Mouse (Mus musculus) forelimb bud, embryonic 11.5 days (tissue): ENCODE data around the gene Fry.
A peak's percentile ranks its signal among the peaks of the same experiment; 100 is the strongest.

ENCODE experiments used
- DNase-seq: peaks from one replicate; pipeline ENCODE4 v3.0.0-alpha.2; 2012; ENCODE audit warnings: low read depth, low spot score

The Fry gene

DNA sequence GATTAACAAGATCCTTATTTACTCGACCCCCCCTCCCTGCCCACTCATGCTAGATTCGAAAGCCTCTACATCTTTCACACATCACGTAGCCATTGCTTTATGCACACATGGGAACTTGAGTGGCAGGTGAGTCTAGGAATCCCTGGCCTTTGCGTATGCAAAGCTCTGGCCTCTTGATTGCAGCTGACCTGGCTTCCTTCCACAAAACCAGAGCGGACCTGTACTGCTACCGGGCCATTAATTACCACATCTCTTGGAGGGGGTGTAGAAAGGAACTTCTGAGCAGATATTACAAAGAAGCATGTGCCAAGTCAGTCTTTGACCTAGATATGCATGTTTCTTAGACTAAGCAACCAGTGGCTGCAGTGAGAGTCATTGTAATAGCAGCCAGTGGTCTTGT lies 55.4 kb downstream of the Fry start:
- DNase-seq: no peak

DNA sequence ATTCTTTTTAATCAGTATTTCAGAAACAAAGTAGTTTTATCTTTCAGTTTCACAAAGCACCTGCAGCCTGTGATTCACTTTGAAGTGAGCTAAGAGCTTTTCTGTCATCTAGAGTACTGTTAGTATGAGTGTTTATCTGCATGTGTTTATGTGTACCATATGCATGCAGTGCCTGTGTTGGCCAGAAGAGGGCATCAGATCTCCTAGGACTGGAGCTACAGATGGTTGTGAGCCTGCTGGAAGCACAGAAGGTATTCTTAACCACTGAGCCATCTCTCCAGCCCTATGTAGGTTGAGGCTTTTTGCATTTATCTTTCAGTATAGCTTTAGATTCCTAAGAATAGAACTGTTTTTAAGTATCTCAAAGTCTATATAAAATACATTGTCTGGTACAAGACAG lies 56.5 kb downstream of the Fry start:
- no peak for DNase-seq

DNA sequence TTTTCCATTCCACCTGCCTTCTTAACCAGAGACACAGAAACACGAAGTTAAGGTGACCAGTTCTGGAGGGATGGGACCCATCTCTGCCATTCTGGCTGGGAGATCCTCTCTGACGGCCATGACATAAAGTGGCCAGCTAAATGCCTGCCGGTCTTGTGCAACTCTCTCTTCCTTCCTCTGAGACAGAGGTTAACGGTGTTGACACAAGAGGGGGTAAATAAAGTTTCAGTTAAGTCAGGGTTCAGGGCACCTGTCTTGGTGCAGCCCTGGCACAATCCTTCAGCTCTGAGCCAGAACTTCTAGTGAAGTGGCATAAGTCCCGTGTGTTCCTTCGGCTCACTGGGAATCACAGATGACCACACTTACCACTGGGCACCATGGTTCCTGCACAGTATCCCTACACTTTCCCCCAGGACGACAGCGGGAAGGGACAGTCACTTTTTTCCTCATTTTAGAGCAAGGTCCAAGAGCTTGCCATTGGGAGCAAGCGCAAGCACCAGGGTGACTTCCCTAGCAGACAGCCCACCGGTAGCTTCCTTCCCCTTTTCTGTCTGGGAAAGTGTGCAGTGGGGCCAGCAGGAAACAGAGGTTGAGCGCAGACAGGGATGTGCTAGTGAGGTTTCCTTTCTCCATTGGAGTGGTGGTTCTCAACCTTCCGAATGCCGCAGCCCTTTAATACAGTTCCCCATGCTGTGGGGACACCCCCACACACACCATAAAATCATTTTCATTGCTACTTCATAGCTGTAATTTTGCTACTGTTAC lies 58.0 kb downstream of the Fry start:
- DNase-seq: no peak

DNA sequence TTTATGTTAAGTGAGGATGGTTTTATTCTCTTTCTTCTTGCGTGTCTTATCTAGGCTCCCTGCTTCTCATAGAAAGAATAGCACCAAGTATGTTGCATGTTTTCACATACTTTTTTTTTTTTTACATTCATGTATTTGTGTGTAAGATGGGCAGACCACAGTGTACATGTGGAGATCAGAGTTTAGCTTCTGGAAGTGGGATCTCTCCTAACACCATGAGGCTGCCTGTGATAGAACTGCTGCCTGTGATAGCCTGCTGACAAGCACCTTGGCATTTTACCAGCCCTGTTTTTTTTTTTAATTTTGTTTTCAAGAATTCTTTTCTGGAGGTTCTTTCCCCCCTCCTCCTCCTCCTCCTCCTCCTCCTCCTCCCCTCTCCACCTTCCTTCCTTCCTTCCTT lies 59.3 kb downstream of the Fry start:
- no peak for DNase-seq

DNA sequence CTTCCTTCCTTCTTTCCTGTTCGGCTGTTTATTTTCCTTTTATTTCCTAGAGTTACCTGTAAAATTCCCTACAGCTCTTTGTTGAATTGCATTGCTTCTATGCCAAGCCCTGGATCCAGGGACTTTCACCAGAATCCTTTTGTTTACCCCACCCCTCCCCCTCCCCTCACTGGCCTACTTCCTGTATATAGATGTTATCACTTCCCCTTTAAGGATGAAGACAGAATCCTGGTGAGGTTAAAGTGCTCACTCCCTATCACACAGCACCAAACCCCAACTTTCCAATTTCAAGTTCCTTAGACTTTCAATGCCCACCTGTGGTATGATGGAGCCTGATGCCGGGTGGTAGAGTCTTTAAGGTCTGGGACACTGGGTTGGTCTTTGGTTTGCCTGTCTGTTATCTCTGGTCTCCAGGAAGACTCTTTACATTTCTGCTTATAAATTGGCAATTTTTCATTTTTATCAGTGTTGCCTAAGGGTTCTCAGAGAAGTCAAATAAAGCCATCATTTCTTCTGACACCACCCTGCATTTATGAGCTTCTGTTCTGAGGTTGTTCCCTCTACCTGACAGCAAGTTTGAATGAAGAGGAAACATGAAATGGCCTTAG lies 59.9 kb downstream of the Fry start:
- no peak for DNase-seq

DNA sequence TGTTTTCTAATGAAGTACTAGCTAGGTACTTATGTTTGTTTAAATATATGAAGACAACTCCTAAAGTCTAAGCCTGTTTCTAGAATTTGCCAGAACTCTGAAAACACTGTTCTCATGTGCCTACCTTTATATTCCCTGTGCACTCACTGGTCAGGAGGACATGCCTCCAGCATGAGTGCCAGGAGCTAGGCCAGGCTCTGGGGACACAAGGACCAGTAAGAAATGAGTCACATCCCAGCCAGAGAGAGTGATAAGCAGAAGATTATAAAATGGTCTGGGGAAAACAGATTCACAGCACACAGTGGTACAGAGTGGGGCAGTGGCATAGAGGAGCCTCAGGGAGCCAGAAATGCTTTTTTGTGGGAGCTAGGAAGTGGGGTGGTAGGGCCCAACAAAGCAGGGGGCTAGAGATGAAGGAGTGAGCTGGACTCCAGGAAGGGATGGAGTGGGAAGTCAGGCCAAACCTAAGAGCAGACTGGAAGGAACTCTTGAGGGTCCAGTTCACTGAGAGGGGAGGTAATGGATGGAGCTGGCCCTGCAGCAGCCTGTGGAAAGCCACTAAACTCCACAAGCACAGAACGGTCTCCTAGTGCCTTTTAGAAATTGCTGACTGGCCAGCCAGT lies 62.7 kb downstream of the Fry start:
- DNase-seq: no peak

DNA sequence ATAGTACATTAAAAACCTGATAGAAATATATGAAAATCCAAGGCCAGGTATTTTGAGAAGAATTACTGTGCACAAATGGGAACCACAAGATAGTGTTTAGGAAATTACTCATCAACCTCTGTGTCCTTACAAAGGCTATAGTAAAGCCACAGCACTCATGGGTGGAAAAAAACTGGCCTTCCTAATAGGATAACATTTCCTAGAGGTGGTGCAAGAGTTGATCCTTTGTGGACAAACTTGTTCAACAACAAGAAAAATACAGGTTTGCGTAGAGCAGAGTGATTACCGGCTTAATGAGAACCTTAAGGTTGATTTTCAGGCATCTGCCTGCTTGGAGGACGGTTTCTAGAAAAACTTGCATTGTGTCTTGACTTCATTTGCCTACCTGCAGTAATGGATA lies 66.5 kb downstream of the Fry start:
- DNase-seq: no peak

DNA sequence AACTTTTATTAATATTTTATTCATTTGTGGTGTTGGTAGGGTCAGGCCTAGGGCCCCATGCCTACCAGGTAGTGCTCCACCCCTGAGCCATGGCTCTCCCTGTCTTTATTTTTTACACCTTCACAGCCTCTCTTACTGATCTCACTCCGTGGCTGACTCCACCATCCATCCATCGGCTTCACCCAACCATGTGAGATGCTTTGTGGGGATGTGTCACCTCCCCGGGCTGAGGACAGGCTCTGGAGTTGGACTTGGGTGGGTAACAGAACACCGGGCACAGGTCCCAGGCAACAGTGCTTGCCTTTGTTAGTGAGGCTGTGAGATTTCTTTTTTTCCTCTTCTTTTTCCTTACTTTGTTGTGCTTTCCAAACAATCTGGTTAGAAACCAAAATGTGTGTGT lies 67.7 kb downstream of the Fry start:
- no peak for DNase-seq

DNA sequence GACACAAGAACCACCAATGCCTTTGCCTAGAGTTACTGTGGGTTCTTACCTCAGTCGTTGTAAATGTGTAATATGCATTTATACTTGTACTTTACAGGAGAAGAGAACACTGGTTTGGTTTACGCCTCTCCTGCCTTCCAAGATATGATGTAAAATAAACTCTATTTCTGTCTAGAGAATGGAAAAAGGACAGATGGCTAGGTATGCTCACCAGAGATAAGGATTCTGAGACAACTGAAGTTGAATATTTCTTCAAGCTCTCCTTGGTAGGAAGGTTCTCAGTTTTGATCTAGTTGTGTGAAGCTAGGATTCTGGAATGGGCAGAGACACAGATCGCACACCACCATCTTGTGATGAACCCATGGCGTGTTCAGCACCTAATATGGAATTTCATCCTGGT lies 68.2 kb downstream of the Fry start:
- DNase-seq: no peak

DNA sequence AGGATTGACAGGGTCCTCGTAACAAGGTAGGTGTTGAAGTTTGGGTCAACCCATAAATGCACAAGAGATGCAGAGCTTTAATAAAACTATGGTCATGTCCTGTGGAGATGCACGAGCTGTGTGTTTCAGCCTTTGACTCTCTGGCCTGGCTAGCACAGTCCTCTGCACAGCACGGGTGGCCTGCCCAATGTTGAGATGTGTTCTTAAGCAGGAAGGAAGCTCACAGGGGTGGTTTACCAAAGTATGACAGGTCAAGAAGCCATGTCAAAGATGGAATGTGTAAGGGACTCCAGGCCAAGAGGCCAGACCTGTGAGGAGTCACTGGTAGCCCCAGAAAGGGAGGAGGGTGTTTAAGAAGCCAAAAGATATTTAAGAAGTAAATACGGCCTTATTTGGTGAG lies 69.6 kb downstream of the Fry start:
- no peak for DNase-seq

DNA sequence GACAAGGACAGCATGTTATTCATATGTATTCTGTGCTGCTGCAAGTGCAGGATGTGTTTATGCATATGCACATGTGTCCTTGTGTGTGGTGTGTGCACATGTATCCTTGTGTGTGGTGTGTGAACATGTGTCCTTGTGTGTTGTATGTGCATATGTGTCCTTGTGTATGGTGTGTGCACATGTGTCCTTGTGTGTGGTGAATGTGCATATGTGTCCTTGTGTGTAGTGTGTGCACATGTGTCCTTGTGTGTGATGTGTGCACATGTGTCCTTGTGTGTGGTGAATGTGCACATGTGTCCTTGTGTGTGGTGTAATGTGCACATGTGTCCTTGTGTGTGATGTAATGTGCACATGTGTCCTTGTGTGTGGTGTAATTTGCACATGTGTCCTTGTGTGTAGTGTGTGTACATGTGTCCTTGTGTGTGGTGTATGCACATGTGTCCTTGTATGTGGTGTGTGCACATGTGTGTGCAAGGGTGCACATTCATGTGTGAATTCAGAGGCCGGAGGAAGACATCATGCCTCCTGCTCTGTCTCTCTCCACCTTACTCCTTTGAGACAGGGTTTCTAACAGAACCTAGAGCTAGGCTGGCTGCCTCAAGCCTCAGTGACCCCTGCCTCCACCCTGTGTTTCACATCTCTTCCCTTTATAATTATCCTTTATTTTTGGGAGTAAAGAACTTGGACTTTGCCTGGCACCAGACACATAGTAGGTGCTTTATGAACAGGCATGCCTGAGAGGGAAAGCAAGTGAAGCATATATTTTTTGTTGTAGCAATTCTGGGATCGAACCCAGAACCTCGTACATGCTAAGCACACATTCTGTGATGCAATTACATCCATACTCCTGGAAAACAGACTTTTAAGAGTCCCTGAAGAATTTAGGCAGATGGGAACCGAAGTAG lies 72.3 kb downstream of the Fry start:
- no peak for DNase-seq

DNA sequence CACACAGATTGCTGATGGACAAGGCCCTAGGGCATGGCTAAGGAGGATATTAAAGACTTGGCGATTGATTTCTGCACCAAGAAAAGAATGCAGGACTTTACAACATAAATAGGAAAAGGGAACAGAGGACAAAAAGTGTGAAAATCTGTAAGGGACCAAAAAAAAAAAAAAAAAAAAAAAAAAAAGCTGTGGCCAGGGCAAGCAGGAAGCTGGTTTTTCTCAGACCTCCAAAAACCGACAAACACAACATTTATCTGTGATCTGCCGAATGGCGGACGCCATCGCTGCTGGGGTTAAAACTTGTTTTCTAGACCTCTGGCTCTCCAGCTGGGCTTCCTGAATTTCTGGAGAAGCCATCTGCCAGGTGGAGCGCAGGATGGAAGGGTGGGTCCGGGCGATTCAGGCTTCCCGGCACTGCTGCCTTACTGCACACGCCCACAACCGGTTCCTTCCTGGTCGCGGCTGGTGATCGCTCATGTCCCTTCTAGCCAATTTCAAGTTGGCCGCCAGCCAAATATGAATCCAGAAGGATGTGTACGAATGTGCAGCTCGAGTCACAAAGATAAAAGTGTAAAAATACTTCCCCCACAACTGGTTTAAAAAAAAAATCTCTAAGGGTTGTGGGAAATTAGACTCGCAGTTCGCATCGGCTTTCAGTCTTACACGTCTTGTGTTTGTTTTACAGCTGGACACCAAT lies 77.2 kb downstream of the Fry start:
- DNase-seq: peak; percentile 66

DNA sequence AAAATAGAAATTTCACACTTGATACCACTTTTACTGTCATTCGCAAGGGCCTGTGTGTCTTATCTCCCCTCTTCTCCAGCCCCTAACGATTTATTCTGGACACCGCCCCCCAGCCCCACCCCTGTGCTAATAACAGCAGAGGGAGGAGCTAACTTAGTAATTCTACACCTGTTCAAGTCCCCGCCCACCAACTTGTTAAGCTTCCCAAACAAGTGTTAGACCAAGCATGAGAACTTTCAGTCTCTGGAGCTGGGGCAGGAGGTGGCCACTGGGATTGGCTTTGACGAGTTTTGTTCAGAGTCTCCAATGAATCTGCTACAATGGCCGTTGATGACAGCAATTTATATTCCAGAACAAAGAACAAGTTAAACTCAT lies 77.8 kb downstream of the Fry start:
- peak; percentile 55 for DNase-seq

DNA sequence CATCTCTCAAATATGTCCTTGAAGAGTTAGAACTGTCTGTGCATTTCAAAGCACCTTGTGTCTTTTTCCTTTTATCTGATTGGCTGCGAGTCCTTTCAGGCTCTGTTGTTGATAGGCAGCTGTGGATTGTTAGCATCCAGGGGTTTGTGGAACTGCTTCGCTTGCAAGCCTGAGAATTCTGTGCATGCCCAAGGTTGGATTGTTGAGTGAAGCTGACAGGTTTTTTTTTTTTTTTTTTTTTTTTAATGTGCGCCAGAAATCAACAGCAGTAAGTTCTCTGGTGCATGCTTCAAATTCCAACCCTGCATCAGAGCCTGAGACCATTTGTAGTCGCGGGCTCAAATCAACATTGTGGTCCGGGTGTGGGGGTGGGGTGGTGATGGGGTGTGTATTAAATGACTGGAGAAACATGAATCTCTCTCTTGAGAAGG lies 78.5 kb downstream of the Fry start:
- DNase-seq: peak; percentile 14

DNA sequence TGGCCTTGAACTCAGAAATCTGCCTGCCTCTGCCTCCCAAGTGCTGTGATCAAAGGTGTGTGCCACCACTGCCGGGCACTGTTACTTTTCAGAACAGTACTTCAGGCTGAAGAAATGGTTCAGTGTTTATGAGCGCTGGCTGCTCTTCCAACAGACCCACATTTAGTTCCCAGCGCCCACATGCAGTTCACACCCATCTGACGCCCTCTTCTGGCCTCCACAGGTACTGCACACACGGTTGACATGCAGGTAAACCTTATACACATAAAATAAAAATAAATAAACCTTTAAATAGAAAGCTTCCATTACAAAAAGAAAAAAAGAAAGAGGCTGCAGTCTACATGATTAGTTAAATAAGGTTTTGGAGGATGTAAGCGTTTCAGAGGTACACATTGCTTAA lies 88.3 kb downstream of the Fry start:
- DNase-seq: no peak

DNA sequence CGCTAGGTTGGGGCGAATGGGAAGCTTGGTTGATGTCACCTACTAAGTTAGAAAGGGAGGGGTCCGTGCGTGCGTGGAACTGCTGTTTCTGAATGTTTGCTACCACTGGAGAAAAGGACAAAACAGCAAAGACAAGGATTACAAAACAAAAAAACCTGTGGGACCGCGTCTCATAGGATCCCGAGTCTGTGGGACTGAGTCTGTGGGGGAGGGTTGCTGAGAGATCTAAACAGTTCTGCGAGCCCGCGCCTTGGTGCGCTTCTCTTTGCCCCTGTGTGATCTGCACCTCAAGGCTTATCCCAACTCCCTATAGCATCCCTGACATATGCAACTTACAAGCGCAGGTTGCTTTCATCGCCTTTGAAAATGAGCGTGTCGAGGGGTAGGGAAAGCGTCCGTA lies 89.2 kb downstream of the Fry start:
- DNase-seq: no peak

DNA sequence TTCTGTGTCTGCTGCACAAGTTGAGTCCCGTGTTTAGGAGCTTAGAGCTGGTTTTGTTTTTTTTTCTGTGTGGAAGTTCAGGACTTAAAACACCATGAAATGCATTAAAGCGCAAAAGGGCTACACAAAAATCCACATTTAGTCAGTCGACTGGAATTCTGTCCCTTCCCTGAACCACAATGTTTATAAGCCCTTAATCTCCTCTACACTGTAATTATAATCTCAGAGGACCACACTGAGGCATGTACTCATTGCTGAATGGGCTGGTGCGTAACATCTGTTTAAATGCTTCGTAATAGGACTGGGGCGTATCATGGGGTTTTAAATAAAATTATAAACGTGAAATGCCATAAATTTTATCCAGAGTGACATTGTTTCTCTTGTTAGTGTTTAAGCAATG lies 89.6 kb downstream of the Fry start:
- DNase-seq: no peak

DNA sequence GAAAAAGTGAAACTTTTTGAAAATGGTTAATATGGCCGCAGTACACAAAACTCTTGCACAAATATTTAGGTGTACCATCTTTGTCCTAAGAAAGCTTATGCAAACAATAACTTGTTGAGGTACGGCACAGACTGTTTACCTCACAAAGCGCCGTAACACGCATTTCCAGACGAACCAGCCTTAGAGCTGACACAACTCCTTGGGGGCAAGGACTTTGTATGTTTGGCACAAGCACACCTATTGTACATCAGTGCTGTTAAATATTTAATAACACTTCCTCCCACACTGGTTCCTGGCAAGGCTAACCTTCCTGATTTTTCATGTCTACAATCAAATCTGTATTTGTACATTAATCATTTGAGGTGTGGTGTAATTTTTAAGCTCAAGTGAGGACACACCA lies 95.6 kb downstream of the Fry start:
- no peak for DNase-seq

DNA sequence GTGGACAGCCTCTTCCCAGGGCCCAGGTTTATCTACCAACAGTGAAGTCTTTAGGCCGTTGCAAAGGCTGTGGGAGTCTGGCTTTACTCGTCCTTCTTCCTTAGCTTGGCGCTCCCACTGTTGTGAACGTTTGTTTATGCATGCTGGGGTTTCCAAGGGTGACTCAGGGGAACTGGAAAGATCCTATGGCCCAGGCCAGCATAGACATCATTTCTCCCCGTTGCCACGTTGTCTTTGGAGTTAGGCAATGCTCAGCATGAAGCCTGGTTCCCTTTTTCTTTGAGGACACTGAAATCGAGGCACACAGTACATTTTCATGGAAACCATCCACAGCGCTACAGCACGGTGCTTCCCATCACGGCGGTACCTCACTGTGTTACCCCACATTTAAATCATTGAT lies 97.6 kb downstream of the Fry start:
- DNase-seq: no peak

DNA sequence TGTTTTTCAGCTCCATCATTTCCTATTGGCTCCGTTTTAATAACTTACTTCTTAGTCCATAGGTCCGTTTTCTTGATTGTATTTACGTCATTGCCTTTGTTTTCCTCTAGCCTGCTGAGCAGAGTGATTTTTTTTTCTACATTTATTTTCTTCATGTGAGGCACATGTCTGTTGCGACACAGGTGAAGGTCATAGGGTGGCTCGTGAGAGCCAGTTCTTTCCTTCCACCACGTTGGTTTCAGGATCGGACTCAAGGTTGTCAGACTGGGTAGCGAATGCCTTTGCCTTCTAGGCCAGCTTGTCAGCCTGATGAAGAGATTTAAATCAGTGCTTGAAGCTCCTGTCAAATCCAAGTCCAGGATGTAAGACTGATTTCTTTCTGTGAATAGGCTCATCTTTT lies 101.0 kb downstream of the Fry start:
- no peak for DNase-seq

DNA sequence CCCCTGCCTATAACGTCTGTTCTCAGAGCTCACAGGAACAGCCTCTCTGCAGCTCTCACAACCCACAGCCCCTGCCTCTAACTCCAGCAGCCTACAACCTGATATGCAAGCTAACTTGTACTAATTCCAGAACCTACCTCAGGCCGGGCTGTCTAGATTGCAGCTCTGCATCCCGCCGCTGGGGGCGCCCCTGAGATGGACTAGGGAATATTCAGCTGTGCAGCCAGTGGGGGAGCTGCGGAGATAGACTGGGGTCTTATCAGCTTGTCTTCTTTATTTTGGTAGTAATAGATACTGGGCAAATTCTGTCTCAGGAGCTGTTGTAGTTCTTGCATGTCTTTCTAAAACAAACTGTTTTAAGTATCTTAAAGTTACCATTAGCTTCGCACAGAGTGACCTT lies 101.9 kb downstream of the Fry start:
- DNase-seq: no peak

DNA sequence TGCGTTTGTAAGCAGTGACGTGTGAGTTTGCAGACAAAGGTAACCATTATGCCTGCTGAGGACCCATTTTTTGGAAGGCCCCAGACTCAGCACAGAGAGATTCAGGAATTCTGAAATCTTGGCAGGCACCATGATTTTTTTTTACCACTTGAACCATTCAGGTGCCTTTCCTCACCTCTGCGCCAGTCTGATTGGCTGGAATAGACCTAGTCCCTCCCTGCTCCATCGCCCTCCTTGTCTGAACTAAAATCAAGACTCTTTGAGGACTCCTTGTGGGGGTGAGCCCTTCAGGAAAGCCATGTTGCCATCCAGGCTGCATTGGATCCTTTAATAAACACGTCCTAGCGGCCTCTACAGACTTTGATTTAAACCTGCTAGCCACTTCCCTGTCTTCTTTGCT lies 103.4 kb downstream of the Fry start:
- DNase-seq: no peak
